Mouse (Mus musculus) midbrain, postnatal 0 days (tissue): ENCODE data around the gene Gm11555. TPM values are rescaled to one million over a fixed set of nuclear protein-coding genes. Genes with fewer than 3 reads are reported as not detected.
"Not testable (repeated sequence)": the region's sequence is repeated elsewhere in the genome, so short reads cannot be mapped to it uniquely, and the experiment has no call there.

Source experiments
- ATAC-seq: fragments of 200-750 bp; cut with Nextera tagmentation; 2 replicates; pipeline ENCODE4 v1.8.0; 2017; ENCODE audit warnings: moderate number of reproducible peaks, mild to moderate bottlenecking, moderate TSS enrichment, moderate library complexity; ENCODE audit not compliant: low FRiP score
- DNase-seq: peaks from one replicate; pipeline ENCODE4 v3.0.0-alpha.2; 2015; ENCODE audit warnings: low spot score
- H3K27ac ChIP-seq: fragments of 300-500 bp; sonication (generic); 2 replicates; pipeline ENCODE4 v1.5.1; 2014; ENCODE audit warnings: low read depth, mild to moderate bottlenecking, low read length, mixed read lengths
- H3K27me3 ChIP-seq: fragments of 300-500 bp; sonication (generic); 2 replicates; pipeline ENCODE4 v1.6.1; 2014; ENCODE audit warnings: low read length, control low read depth, mixed read lengths; ENCODE audit not compliant: insufficient read depth
- H3K36me3 ChIP-seq: fragments of 300-500 bp; sonication (generic); 2 replicates; pipeline ENCODE4 v1.6.1; 2014; ENCODE audit warnings: low read length, control low read depth, mixed read lengths; ENCODE audit not compliant: insufficient read depth
- H3K4me1 ChIP-seq: fragments of 300-500 bp; sonication (generic); 2 replicates; pipeline ENCODE4 v1.6.1; 2014; ENCODE audit warnings: mild to moderate bottlenecking, control low read depth, antibody characterized with exemption, low read length, mixed read lengths; ENCODE audit not compliant: insufficient read depth
- H3K4me2 ChIP-seq: fragments of 300-500 bp; sonication (generic); 2 replicates; pipeline ENCODE4 v1.6.1; 2014; ENCODE audit warnings: low read depth, mild to moderate bottlenecking, low read length, mixed read lengths; ENCODE audit not compliant: poor library complexity, severe bottlenecking
- H3K4me3 ChIP-seq: fragments of 300-500 bp; sonication (generic); 2 replicates; pipeline ENCODE4 v1.5.1; 2014; ENCODE audit warnings: low read depth, mild to moderate bottlenecking, low read length, moderate library complexity
- H3K9ac ChIP-seq: fragments of 300-500 bp; sonication (generic); replicated peaks from 2 replicates; pipeline ENCODE4 v1.6.1; 2014; ENCODE audit warnings: mild to moderate bottlenecking, low read length, moderate library complexity, mixed read lengths; ENCODE audit not compliant: poor library complexity, severe bottlenecking
- H3K9me3 ChIP-seq: fragments of 300-500 bp; sonication (generic); 2 replicates; pipeline ENCODE4 v1.6.1; 2016; ENCODE audit warnings: low read length, control low read depth
- CTCF ChIP-seq: IDR thresholded peaks from 2 replicates; pipeline ENCODE4 v1.5.1; 2016; ENCODE audit warnings: antibody characterized with exemption, mild to moderate bottlenecking
- WGBS: fragments of 180-500 bp; shearing (Covaris S2); extraction: QIAGEN DNeasy Blood & Tissue Kit; methylation state at CpG from one replicate; pipeline ENCODE4 v1.1.7; 2014; 5-methylcytosine and 5-hydroxymethylcytosine counted together
- polyA plus RNA-seq: library from polyadenylated mRNA; unstranded; fragments of >200 nt; fragmentation: Nextera tagmentation; extraction: Ambion mirVana; gene quantifications from 2 replicates; pipeline ENCODE4 v1.2.1, GENCODE M21; 2015
- total RNA-seq: library from RNA; depleted of rRNA; stranded (reverse); fragments of >200 nt; gene quantifications from 2 replicates; pipeline ENCODE4 v1.2.3, GENCODE M21; 2014; rRNA removed

Gm11555 gene
- not detected in 2 replicates for total RNA-seq
- not detected in 2 replicates for polyA plus RNA-seq

DNA sequence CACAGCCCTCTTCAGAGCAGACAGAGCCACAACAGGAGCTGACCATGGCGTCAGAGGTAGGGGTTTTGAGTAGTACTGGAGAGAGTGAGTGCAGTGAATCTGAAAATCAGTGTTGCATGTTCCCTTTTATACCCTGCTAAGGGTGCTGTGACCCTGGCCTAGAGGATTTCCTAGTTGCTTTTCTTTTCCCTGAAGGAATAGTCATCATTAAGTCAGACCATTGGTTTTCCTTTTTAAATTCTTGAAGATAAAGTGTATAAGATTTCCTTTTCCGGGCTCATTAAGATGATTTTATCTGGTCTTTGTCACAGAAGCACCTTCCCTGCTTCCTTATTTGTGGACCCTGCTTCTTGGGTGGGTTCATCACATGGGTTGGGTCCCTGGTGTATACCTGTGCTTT lies at the start of gene Gm11555:
Gm11555 (minus strand) TSS at position 101 of the 400 bp plus-strand sequence.
- ATAC-seq (no peak), DNase-seq (no peak)
- TF ChIP-seq CTCF: no peak
- H3K4me3 ChIP-seq: no peak within 1 kb of the TSS
- H3K9ac ChIP-seq: no peak within 1 kb of the TSS
- WGBS: 88% methylated on average over 2 of the region's 2 CpGs
- no peaks in the 10 kb centered on the region for H3K27me3 ChIP-seq
- H3K36me3 ChIP-seq: no peaks in the 10 kb centered on the region
- no peak within 1 kb of the TSS for H3K4me2 ChIP-seq
- H3K27ac ChIP-seq: no peak within 1 kb of the TSS
- no peaks in the 10 kb centered on the region for H3K4me1 ChIP-seq
- H3K9me3 ChIP-seq: no peaks in the 10 kb centered on the region

GRCm38 (mm10) chr11:99690463-99690862 lies 40.4 kb upstream of the Gm11555 start, which contains the start of gene Gm14190:
TSS of gene Gm14190 (minus strand) at chr11:99690740.
- H3K4me3 ChIP-seq: no peak within 1 kb of the TSS
- H3K4me1 ChIP-seq: no peaks in the 10 kb centered on the region
- WGBS: 92% methylated on average over 1 of the region's 1 CpGs
- no peak for DNase-seq
- H3K9me3 ChIP-seq: no peaks in the 10 kb centered on the region
- no peaks in the 10 kb centered on the region for H3K27me3 ChIP-seq
- no peak within 1 kb of the TSS for H3K4me2 ChIP-seq
- H3K36me3 ChIP-seq: no peaks in the 10 kb centered on the region
- ATAC-seq: no peak
- TF ChIP-seq CTCF: no peak
- H3K27ac ChIP-seq: no peak within 1 kb of the TSS
- H3K9ac ChIP-seq: no peak within 1 kb of the TSS

- H3K27me3 ChIP-seq, DNase-seq, H3K9me3 ChIP-seq, ATAC-seq, H3K9ac ChIP-seq, H3K4me3 ChIP-seq, H3K27ac ChIP-seq, H3K4me2 ChIP-seq, H3K4me1 ChIP-seq, H3K36me3 ChIP-seq: not testable (repeated sequence)
- WGBS: 89% methylated on average over 1 of the region's 1 CpGs
Measured at GRCm38 (mm10) chr11:99685235-99685634, 35.2 kb upstream of the Gm11555 start.

DNA sequence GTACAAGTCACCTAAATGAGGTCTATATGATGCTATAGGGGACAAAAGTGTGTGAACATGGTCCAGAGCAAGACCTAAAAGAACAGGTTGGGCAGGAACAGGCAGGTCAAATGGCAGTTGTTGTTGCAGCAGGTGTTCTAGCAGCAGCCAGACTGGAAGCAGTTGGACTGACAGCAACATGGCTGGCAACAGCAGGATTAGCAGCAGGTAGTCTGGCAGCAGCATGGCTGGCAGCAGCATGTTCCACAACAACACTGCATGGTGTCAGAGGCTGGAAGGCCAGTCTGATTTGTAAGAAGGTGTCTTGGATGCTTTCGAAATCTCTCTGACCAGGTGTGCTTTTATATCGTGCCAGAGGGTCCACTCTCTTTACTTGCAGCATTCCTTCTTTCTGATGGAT lies 33.4 kb upstream of the Gm11555 start:
- no peak for DNase-seq
- Histone ChIP-seq H3K27me3 (no peaks in the 10 kb centered on the region), H3K9ac (no peak overlapping the region), H3K36me3 (no peaks in the 10 kb centered on the region), H3K27ac (no peak overlapping the region), H3K4me2 (no peak overlapping the region), H3K4me1 (no peaks in the 10 kb centered on the region), H3K9me3 (no peaks in the 10 kb centered on the region), H3K4me3 (no peak overlapping the region)
- no peak for ATAC-seq
- TF ChIP-seq CTCF: no peak
- 77% methylated on average over 2 of the region's 2 CpGs for WGBS

DNA sequence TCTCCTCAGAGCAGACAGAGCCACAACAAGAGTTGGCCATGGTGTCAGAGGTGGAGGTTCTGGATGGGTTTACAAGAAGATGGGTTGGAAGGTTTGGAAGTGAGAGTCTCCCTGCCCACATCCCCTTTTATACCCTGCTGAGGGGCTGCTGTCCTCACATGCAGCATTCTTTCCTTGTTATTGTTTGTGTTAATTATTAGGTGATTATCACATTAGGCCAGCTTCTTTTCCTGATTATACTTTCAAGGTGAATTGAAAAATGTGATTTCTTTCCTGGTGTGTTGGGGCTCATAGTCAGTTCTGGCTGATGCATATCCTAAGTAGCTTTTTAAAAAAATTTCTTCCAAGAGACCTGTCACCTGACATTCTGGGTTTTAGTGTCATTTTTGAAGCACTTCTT lies 15.8 kb upstream of the Gm11555 start, which contains the start of gene Krtap4-6:
Krtap4-6 (minus strand) TSS at position 101 of the 400 bp plus-strand sequence.
- Histone ChIP-seq H3K9me3 (no peaks in the 10 kb centered on the region), H3K4me3 (no peak within 1 kb of the TSS), H3K9ac (no peak within 1 kb of the TSS), H3K27me3 (no peaks in the 10 kb centered on the region), H3K4me1 (no peaks in the 10 kb centered on the region), H3K36me3 (no peaks in the 10 kb centered on the region), H3K27ac (no peak within 1 kb of the TSS), H3K4me2 (no peak within 1 kb of the TSS)
- no peak for TF ChIP-seq CTCF
- DNase-seq: no peak
- ATAC-seq: no peak

DNA sequence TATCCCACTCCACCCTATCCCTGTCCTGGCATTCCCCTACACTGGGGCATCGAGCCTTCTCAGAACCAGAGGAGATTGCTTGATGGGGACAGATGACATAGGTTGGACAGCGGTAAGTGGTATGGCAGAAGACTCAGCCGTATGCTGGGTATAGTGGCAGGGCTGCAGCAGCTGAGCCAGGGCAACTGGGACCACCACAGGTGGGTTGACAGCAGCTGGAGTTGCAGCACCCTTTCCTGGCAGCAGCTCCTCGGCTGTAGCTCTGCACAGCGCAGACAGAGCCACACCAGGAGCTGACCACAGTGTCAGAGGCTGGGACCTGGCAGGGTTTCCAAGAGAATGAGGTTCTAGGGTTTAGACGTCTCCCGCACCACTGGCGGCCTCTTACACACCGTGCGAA lies 12.8 kb upstream of the Gm11555 start:
- TF ChIP-seq CTCF: no peak
- Histone ChIP-seq H3K36me3 (no peaks in the 10 kb centered on the region), H3K27me3 (no peaks in the 10 kb centered on the region), H3K4me1 (no peaks in the 10 kb centered on the region), H3K27ac (no peak overlapping the region), H3K4me3 (no peak overlapping the region), H3K4me2 (no peak overlapping the region), H3K9me3 (no peaks in the 10 kb centered on the region), H3K9ac (no peak overlapping the region)
- WGBS: 86% methylated on average over 10 of the region's 10 CpGs
- DNase-seq: no peak
- no peak for ATAC-seq
